Mouse (Mus musculus) embryonic facial prominence, embryonic 13.5 days (tissue): ENCODE data around the gene Ccdc61. TPM values are rescaled to one million over a fixed set of nuclear protein-coding genes. Genes with fewer than 3 reads are reported as not detected.
A peak's percentile ranks its signal among the peaks of the same experiment; 100 is the strongest.

Source experiments
- ATAC-seq: fragments of 200-750 bp; cut with Nextera tagmentation; 2 replicates; pipeline ENCODE4 v1.8.0; 2017; ENCODE audit warnings: low read depth; ENCODE audit not compliant: insufficient number of reproducible peaks, insufficient read depth, low FRiP score, low TSS enrichment
- H3K27ac ChIP-seq: fragments of 300-500 bp; sonication (generic); 2 replicates; pipeline ENCODE4 v1.5.1; 2015; ENCODE audit warnings: moderate library complexity, mild to moderate bottlenecking, inconsistent platforms
- H3K27me3 ChIP-seq: fragments of 300-500 bp; sonication (generic); 2 replicates; pipeline ENCODE4 v1.6.1; 2015; ENCODE audit warnings: mild to moderate bottlenecking, inconsistent platforms
- H3K36me3 ChIP-seq: fragments of 300-500 bp; sonication (generic); 2 replicates; pipeline ENCODE4 v1.6.1; 2015; ENCODE audit warnings: mild to moderate bottlenecking, inconsistent platforms
- H3K4me1 ChIP-seq: fragments of 300-500 bp; sonication (generic); 2 replicates; pipeline ENCODE4 v1.6.1; 2015; ENCODE audit warnings: inconsistent platforms
- H3K4me2 ChIP-seq: fragments of 300-500 bp; sonication (generic); 2 replicates; pipeline ENCODE4 v1.6.1; 2015; ENCODE audit warnings: moderate library complexity, mild to moderate bottlenecking, inconsistent platforms
- H3K4me3 ChIP-seq: fragments of 300-500 bp; sonication (generic); 2 replicates; pipeline ENCODE4 v1.5.1; 2015; ENCODE audit warnings: mild to moderate bottlenecking, inconsistent platforms
- H3K9ac ChIP-seq: fragments of 300-500 bp; sonication (generic); 2 replicates; pipeline ENCODE4 v1.6.1; 2015; ENCODE audit warnings: mild to moderate bottlenecking, inconsistent platforms
- H3K9me3 ChIP-seq: fragments of 300-500 bp; sonication (generic); 2 replicates; pipeline ENCODE4 v1.6.1; 2016; ENCODE audit warnings: inconsistent platforms
- WGBS: fragments of 180-500 bp; shearing (Covaris S2); methylation state at CpG from one replicate; pipeline ENCODE4 v1.1.7; 2015; ENCODE audit warnings: mixed read lengths; 5-methylcytosine and 5-hydroxymethylcytosine counted together
- polyA plus RNA-seq: library from polyadenylated mRNA; unstranded; fragments of >200 nt; fragmentation: Nextera tagmentation; extraction: Ambion mirVana; gene quantifications from 2 replicates; pipeline ENCODE4 v1.2.1, GENCODE M21; 2015

The Ccdc61 gene
- polyA plus RNA-seq, 1 experiment from 2014 or later, result 35.6 TPM

GRCm38 (mm10) chr7:18926911-18927310 is 16.7 kb upstream of the Ccdc61 start:
- H3K4me1 ChIP-seq, result peaks cover 13% of the 10 kb centered on the region
- H3K4me2 ChIP-seq, result peak overlapping the region; percentile 93
- ATAC-seq, result no peak
- H3K9ac ChIP-seq, result no peak overlapping the region
- H3K9me3 ChIP-seq, result no peaks in the 10 kb centered on the region
- WGBS, result 54% methylated on average over 6 of the region's 6 CpGs
- H3K4me3 ChIP-seq, result peak overlapping the region; percentile 54
- peaks cover 72% of the 10 kb centered on the region for H3K27me3 ChIP-seq
- H3K27ac ChIP-seq, result no peak overlapping the region
- H3K36me3 ChIP-seq, result no peaks in the 10 kb centered on the region

GRCm38 (mm10) chr7:18926041-18926790 is 16.0 kb upstream of the Ccdc61 start:
- peaks cover 76% of the 10 kb centered on the region for H3K27me3 ChIP-seq

GRCm38 (mm10) chr7:18925162-18925938 is 15.1 kb upstream of the Ccdc61 start, which contains the start of gene Nova2:
Gene Nova2, plus strand, starts transcription at chr7:18925888.
- Histone ChIP-seq H3K4me3 (peak within 1 kb of the TSS; percentile 54), H3K9me3 (no peaks in the 10 kb centered on the region), H3K9ac (peak within 1 kb of the TSS; percentile 70), H3K36me3 (no peaks in the 10 kb centered on the region), H3K27ac (peak within 1 kb of the TSS; percentile 44; the same call in 1 of the 2 replicates), H3K27me3 (peaks cover 81% of the 10 kb centered on the region), H3K4me2 (peak within 1 kb of the TSS; percentile 93), H3K4me1 (peaks cover 18% of the 10 kb centered on the region)
- peak; percentile 77 for ATAC-seq
- WGBS, result under 1% methylated on average over 30 of the region's 45 CpGs

More at GRCm38 (mm10) chr7:18926041-18926790, 16.0 kb upstream of the Ccdc61 start:
- H3K36me3 ChIP-seq, result no peaks in the 10 kb centered on the region
- peak overlapping the region; percentile 70 for H3K9ac ChIP-seq
- H3K4me1 ChIP-seq, result peaks cover 15% of the 10 kb centered on the region
- 2% methylated on average over 37 of the region's 42 CpGs for WGBS
- ATAC-seq, result 0 out of 2 replicates have a peak, but pooled peaks have one; percentile 34
- H3K9me3 ChIP-seq, result no peaks in the 10 kb centered on the region
- peak overlapping the region; percentile 44; the same call in 1 of the 2 replicates for H3K27ac ChIP-seq
- peak overlapping the region; percentile 54 for H3K4me3 ChIP-seq
- H3K4me2 ChIP-seq, result peak overlapping the region; percentile 93

- no peaks in the 10 kb centered on the region for H3K36me3 ChIP-seq
- WGBS, result 11% methylated on average over 8 of the region's 8 CpGs
- H3K4me3 ChIP-seq, result no peak overlapping the region
Observed at GRCm38 (mm10) chr7:18924321-18924720, 14.1 kb upstream of the Ccdc61 start.

GRCm38 (mm10) chr7:18923711-18924191 is 13.5 kb upstream of the Ccdc61 start:
- Histone ChIP-seq H3K4me3 (no peak overlapping the region), H3K9ac (no peak overlapping the region), H3K27me3 (peaks cover 79% of the 10 kb centered on the region), H3K9me3 (no peaks in the 10 kb centered on the region), H3K27ac (no peak overlapping the region), H3K4me1 (peaks cover 18% of the 10 kb centered on the region), H3K36me3 (no peaks in the 10 kb centered on the region), H3K4me2 (no peak overlapping the region)
- WGBS, result 23% methylated on average over 4 of the region's 4 CpGs
- ATAC-seq, result no peak

More at GRCm38 (mm10) chr7:18924321-18924720, 14.1 kb upstream of the Ccdc61 start:
- H3K27me3 ChIP-seq, result peaks cover 78% of the 10 kb centered on the region
- no peak overlapping the region for H3K4me2 ChIP-seq
- no peak for ATAC-seq
- H3K9me3 ChIP-seq, result no peaks in the 10 kb centered on the region
- no peak overlapping the region for H3K27ac ChIP-seq
- H3K9ac ChIP-seq, result no peak overlapping the region
- H3K4me1 ChIP-seq, result peaks cover 18% of the 10 kb centered on the region

GRCm38 (mm10) chr7:18923267-18923666 is 13.1 kb upstream of the Ccdc61 start:
- ATAC-seq, result no peak
- Histone ChIP-seq H3K4me1 (peaks cover 18% of the 10 kb centered on the region), H3K27ac (no peak overlapping the region), H3K9me3 (no peaks in the 10 kb centered on the region), H3K9ac (no peak overlapping the region), H3K36me3 (no peaks in the 10 kb centered on the region), H3K4me2 (no peak overlapping the region), H3K27me3 (peaks cover 76% of the 10 kb centered on the region), H3K4me3 (no peak overlapping the region)
- WGBS, result 71% methylated on average over 11 of the region's 11 CpGs

GRCm38 (mm10) chr7:18922807-18923206 is 12.6 kb upstream of the Ccdc61 start:
- Histone ChIP-seq H3K9ac (no peak overlapping the region), H3K27ac (no peak overlapping the region), H3K27me3 (peaks cover 71% of the 10 kb centered on the region), H3K4me3 (no peak overlapping the region), H3K4me2 (no peak overlapping the region), H3K4me1 (peaks cover 18% of the 10 kb centered on the region), H3K36me3 (no peaks in the 10 kb centered on the region), H3K9me3 (no peaks in the 10 kb centered on the region)
- 47% methylated on average over 5 of the region's 5 CpGs for WGBS
- no peak for ATAC-seq

GRCm38 (mm10) chr7:18921069-18921468 is 10.9 kb upstream of the Ccdc61 start:
- no peaks in the 10 kb centered on the region for H3K36me3 ChIP-seq
- peak overlapping the region; percentile 46 for H3K4me2 ChIP-seq
- peaks cover 15% of the 10 kb centered on the region for H3K4me1 ChIP-seq
- ATAC-seq, result no peak
- WGBS, result 2% methylated on average over 12 of the region's 12 CpGs
- H3K4me3 ChIP-seq, result no peak overlapping the region
- no peaks in the 10 kb centered on the region for H3K9me3 ChIP-seq
- no peak overlapping the region for H3K27ac ChIP-seq
- peaks cover 55% of the 10 kb centered on the region for H3K27me3 ChIP-seq
- H3K9ac ChIP-seq, result peak overlapping the region; percentile 32; the same call in 1 of the 2 replicates

GRCm38 (mm10) chr7:18917931-18918330 is 7.7 kb upstream of the Ccdc61 start:
- Histone ChIP-seq H3K9ac (no peak overlapping the region), H3K4me3 (no peak overlapping the region), H3K36me3 (no peaks in the 10 kb centered on the region), H3K27me3 (peaks cover 25% of the 10 kb centered on the region), H3K9me3 (no peaks in the 10 kb centered on the region), H3K4me2 (no peak overlapping the region), H3K27ac (no peak overlapping the region), H3K4me1 (peaks cover 6% of the 10 kb centered on the region)
- WGBS, result 60% methylated on average over 3 of the region's 3 CpGs
- no peak for ATAC-seq

GRCm38 (mm10) chr7:18916254-18916653 is 6.0 kb upstream of the Ccdc61 start:
- ATAC-seq, result no peak
- no peak overlapping the region for H3K27ac ChIP-seq
- H3K4me3 ChIP-seq, result no peak overlapping the region
- peaks cover 11% of the 10 kb centered on the region for H3K27me3 ChIP-seq
- no peaks in the 10 kb centered on the region for H3K36me3 ChIP-seq
- peaks cover 4% of the 10 kb centered on the region for H3K4me1 ChIP-seq
- no peak overlapping the region for H3K9ac ChIP-seq
- no peaks in the 10 kb centered on the region for H3K9me3 ChIP-seq
- H3K4me2 ChIP-seq, result no peak overlapping the region
- WGBS, result 71% methylated on average over 4 of the region's 4 CpGs

GRCm38 (mm10) chr7:18909797-18910196 is 418 bp downstream of the Ccdc61 start:
- 6% methylated on average over 17 of the region's 17 CpGs for WGBS
- no peaks in the 10 kb centered on the region for H3K36me3 ChIP-seq
- ATAC-seq, result no peak

More at GRCm38 (mm10) chr7:18909797-18910196, 418 bp downstream of the Ccdc61 start:
- Histone ChIP-seq H3K4me2 (peak overlapping the region; percentile 74), H3K4me3 (peak overlapping the region; percentile 77), H3K9ac (peak overlapping the region; percentile 79), H3K4me1 (peaks cover 24% of the 10 kb centered on the region), H3K27me3 (no peaks in the 10 kb centered on the region), H3K27ac (no peak overlapping the region), H3K9me3 (no peaks in the 10 kb centered on the region)
